Mouse (Mus musculus) liver, embryonic 16.5 days (tissue): Measurements from ENCODE around the gene Dgcr6. TPM values are rescaled to one million over a fixed set of nuclear protein-coding genes. Genes with fewer than 3 reads are reported as not detected.
A peak's percentile ranks its signal among the peaks of the same experiment; 100 is the strongest.

ENCODE experiments used
- ATAC-seq: fragments of 200-750 bp; cut with Nextera tagmentation; 2 replicates; pipeline ENCODE4 v1.8.0; 2017; ENCODE audit warnings: low read depth, mild to moderate bottlenecking, moderate number of reproducible peaks, moderate library complexity
- H3K27ac ChIP-seq: fragments of 300-500 bp; sonication (generic); 2 replicates; pipeline ENCODE4 v1.5.1; 2014; ENCODE audit warnings: mild to moderate bottlenecking, low read length
- H3K27me3 ChIP-seq: fragments of 300-500 bp; sonication (generic); 2 replicates; pipeline ENCODE4 v1.6.1; 2014; ENCODE audit warnings: low read depth, low read length, mixed read lengths; ENCODE audit not compliant: control insufficient read depth, insufficient read depth
- H3K36me3 ChIP-seq: fragments of 300-500 bp; sonication (generic); 2 replicates; pipeline ENCODE4 v1.6.1; 2014; ENCODE audit warnings: mild to moderate bottlenecking; ENCODE audit not compliant: control insufficient read depth, insufficient read depth
- H3K4me1 ChIP-seq: fragments of 300-500 bp; sonication (generic); 2 replicates; pipeline ENCODE4 v1.6.1; 2014; ENCODE audit warnings: low read depth, low read length, mixed read lengths; ENCODE audit not compliant: control insufficient read depth
- H3K4me2 ChIP-seq: fragments of 300-500 bp; sonication (generic); 2 replicates; pipeline ENCODE4 v1.6.1; 2014; ENCODE audit warnings: low read depth, low read length, mixed read lengths
- H3K4me3 ChIP-seq: fragments of 300-500 bp; sonication (generic); 2 replicates; pipeline ENCODE4 v1.5.1; 2014; ENCODE audit warnings: low read depth, mild to moderate bottlenecking, low read length
- H3K9ac ChIP-seq: fragments of 300-500 bp; sonication (generic); 2 replicates; pipeline ENCODE4 v1.6.1; 2014; ENCODE audit warnings: low read depth, low read length
- H3K9me3 ChIP-seq: fragments of 300-500 bp; sonication (generic); replicated peaks from 2 replicates; pipeline ENCODE4 v1.6.1; 2016; ENCODE audit warnings: low read length; ENCODE audit not compliant: control insufficient read depth
- WGBS: fragments of 180-500 bp; shearing (Covaris S2); extraction: QIAGEN DNeasy Blood & Tissue Kit; methylation state at CpG from one replicate; pipeline ENCODE4 v1.1.7; 2014; ENCODE audit not compliant: insufficient replicate concordance; 5-methylcytosine and 5-hydroxymethylcytosine counted together
- polyA plus RNA-seq: library from polyadenylated mRNA; unstranded; fragments of >200 nt; fragmentation: Nextera tagmentation; extraction: Ambion mirVana; gene quantifications from 2 replicates; pipeline ENCODE4 v1.2.1, GENCODE M21; 2015

The Dgcr6 gene
- polyA plus RNA-seq, 1 experiment from 2014 or later: 17.1 TPM

DNA sequence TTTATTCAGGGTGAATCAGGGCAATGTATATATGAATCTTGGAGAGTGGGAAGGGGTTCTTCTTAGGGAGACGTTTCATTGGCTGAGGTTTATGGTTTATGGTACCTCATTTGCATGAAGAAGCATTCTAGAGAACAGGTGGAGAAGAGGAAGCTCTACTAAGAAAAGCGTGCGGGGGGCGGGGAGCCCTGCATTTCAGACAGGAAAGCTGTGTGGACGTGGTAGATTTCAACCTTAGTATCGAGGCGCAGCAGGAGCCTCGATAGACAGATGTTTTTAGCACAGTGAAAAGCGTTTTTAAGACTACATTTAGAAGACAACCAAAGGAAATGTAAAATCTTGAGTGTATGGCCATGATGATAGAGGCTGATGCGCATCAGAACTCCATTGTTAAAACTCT, 6.6 kb downstream of the Dgcr6 start:
- no peaks in the 10 kb centered on the region for H3K9me3 ChIP-seq
- H3K36me3 ChIP-seq: no peaks in the 10 kb centered on the region
- 24% methylated on average over 10 of the region's 10 CpGs for WGBS
- H3K27ac ChIP-seq: no peak overlapping the region
- no peak for ATAC-seq
- no peak overlapping the region for H3K4me3 ChIP-seq
- H3K9ac ChIP-seq: no peak overlapping the region
- H3K4me2 ChIP-seq: no peak overlapping the region
- no peaks in the 10 kb centered on the region; the same call in 1 of the 2 replicates for H3K4me1 ChIP-seq
- no peaks in the 10 kb centered on the region for H3K27me3 ChIP-seq

DNA sequence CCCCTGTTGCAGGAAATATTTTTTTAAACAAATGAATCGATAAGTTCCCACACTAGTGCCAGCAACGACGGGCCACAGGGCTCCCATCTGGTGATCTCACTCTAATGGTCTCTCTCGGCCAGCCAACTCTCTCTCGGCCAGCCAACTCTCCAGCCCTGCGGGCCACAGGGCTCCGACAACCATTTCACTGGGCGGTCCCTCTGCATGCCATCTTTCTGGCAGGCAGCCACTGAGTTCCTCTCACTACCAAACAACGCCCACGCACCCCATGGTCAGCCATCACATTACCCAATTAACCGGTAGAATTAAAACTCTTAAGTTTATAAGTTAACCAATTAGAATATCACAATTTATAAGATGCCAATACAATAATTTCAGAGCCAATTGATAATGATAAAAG, 8.5 kb downstream of the Dgcr6 start:
- WGBS: 67% methylated on average over 11 of the region's 11 CpGs
- Histone ChIP-seq H3K4me3 (no peak overlapping the region), H3K27ac (no peak overlapping the region), H3K9ac (no peak overlapping the region), H3K4me1 (peaks cover 3% of the 10 kb centered on the region; the same call in 1 of the 2 replicates), H3K9me3 (no peaks in the 10 kb centered on the region), H3K36me3 (no peaks in the 10 kb centered on the region), H3K4me2 (no peak overlapping the region), H3K27me3 (no peaks in the 10 kb centered on the region)
- ATAC-seq: no peak

DNA sequence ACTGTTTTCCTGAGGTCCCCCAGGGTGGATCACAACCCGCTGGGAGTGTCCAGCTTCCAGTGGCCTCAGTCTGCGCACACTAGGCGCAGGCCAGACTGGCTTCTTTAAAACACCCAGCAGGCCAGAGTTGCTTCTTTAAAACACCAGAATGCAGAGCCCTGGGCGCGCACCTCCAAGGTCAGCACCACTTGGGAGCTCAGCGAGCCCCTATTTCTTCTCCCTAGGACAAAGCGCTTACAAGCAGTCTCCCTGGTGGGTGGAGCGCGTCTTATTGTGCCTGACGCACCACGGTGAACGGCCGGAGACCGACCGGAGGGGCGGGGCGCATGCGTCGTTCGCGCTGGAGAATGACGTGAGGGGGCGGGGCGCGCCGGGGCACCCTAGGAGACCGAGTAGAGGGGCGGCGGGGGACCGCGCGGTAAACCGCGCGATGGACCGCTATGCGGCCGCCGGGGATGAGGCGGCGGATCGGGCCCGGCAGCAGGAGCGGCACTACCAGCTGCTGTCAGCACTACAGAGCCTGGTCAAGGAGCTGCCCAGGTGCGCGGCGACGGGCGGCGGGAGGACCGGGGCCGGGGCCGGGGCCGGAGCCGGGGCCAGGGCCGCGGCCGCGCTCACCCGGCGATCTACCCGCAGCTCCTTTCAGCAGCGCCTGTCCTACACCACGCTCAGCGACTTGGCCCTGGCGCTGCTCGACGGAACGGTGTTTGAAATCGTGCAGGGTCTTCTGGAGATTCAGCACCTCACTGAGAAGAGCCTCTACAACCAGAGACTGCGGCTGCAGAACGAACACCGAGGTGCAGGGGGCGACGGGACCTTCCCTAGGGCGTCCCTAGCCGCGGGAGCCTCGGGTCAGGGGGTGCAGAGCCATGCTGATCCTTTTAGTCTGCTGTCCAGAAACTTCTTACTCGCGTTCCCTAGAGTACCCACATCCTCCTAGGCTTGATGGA, 13.7 kb downstream of the Dgcr6 start:
- under 1% methylated on average over 69 of the region's 81 CpGs for WGBS
- Histone ChIP-seq H3K36me3 (no peaks in the 10 kb centered on the region), H3K9ac (peak overlapping the region; percentile 75), H3K9me3 (no peaks in the 10 kb centered on the region), H3K4me2 (peak overlapping the region; percentile 68), H3K4me3 (peak overlapping the region; percentile 74), H3K27ac (no peak overlapping the region), H3K4me1 (peaks cover 9% of the 10 kb centered on the region), H3K27me3 (no peaks in the 10 kb centered on the region)
- peak; percentile 95 for ATAC-seq

DNA sequence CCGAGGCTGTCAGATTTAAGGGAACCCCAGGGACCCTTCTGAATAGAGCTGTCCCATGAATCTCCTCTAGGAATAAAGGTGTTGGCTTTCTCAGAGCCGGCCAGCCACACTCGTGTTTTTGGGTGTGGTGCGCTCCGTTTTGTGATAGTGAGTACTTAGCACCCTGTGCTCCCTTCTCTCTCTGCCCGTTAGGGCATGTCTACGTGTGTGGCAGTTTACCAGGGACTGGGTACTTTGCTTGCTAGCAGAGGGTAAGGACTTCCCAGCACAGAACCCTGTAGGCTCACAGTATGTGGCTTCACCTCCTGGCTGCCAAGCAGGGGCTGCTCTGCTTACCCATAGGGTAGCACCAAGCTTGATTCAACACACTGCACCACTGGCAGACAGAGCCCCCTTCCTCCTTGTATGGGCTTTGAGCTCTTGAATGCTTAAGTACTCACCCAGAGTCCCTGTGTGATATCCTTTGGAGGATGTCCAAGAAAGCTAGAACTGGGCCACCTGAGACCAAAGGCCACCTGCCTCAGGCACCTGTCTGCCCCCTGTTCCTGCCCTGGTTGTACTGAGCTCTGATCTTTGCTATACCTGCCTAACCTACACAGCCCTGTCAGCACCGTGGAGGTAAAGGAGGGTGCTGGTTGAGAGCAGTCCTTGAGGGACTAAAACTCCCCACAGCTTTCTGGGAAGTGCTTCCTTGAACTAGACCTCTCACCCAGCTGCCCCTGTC, 16.2 kb downstream of the Dgcr6 start:
- WGBS: 64% methylated on average over 8 of the region's 8 CpGs
- Histone ChIP-seq H3K4me1 (peaks cover 9% of the 10 kb centered on the region), H3K27me3 (no peaks in the 10 kb centered on the region), H3K36me3 (no peaks in the 10 kb centered on the region), H3K4me2 (no peak overlapping the region), H3K27ac (no peak overlapping the region), H3K4me3 (no peak overlapping the region), H3K9ac (no peak overlapping the region), H3K9me3 (no peaks in the 10 kb centered on the region)
- ATAC-seq: no peak

DNA sequence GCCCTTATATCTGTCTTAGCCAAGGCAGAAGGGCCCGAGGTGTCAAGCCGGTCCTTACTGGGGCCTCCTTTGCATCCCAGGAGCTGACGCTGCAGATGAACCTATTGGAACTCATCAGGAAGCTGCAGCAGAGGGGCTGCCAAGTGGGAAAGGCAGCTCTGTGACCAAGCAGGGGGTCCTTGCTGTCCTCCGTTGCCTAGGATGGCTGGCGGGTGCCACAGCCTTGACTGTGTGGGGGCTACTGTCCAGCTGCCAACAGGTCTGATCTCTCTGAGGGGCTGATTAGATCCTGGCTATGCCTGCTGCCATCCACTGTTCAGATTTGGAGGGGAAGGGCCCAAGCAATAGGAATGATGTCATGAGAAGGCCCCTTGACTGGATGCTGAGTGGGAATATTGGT, 18.1 kb downstream of the Dgcr6 start:
- Histone ChIP-seq H3K27me3 (no peaks in the 10 kb centered on the region), H3K36me3 (no peaks in the 10 kb centered on the region), H3K4me2 (no peak overlapping the region), H3K27ac (no peak overlapping the region), H3K9me3 (no peaks in the 10 kb centered on the region), H3K4me3 (no peak overlapping the region), H3K4me1 (peaks cover 7% of the 10 kb centered on the region), H3K9ac (no peak overlapping the region)
- no peak for ATAC-seq
- WGBS: 73% methylated on average over 5 of the region's 5 CpGs

DNA sequence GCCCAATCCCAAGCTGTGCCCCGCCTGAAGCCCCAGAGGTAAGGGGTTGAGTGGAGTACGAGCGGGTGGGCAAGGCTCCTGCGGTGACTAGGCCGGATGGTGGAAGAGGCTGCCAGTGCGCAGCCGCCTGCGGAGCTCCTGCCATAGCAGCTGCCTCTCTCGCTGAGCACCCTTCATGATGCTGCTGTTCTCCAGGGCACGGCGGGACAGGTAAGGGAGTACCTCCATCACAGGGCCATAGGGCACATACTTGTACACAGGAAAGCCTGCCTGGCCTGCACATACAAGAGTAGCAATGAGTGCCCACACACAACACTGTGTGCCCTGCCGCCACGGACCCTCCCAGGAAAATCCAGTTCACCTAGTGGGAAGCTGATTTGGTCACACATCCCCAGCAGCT, 19.4 kb downstream of the Dgcr6 start:
- ATAC-seq: no peak
- Histone ChIP-seq H3K36me3 (no peaks in the 10 kb centered on the region), H3K4me3 (no peak overlapping the region), H3K9ac (no peak overlapping the region), H3K4me1 (peaks cover 1% of the 10 kb centered on the region), H3K27me3 (no peaks in the 10 kb centered on the region), H3K27ac (no peak overlapping the region), H3K4me2 (no peak overlapping the region), H3K9me3 (no peaks in the 10 kb centered on the region)
- 82% methylated on average over 13 of the region's 13 CpGs for WGBS

DNA sequence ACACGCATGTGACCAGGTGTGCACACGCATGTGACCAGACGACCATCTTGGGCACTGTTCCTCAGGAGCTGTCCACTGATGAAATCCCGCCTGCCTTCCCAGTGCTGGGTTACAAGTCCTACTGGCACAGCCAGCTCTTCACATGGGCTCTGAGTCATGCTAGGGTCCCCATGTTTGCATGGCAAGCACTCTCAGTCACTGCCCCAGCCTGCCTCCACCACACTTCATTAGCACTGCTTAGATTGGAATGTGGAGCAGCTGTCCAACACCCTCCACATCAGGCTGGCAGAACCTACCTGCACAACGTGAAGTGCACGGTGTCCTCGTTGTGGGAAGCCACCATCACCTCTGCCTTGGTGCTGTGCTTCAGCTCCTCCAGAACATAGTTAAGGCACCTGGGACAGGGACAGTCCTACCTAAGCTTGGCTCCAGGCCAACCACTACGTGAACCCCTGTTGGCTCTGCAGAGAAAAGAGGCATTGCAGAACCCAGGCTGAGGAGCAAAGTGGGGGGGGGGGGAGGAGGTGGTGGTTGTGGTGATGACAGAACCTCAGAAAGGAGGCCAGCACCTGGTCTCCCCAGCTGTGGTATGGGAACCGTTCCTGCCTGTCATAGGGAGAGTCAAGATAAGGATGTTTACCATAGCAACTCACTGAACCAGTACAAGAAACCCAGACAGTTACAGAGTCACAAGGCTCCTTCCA, 20.8 kb downstream of the Dgcr6 start:
- Histone ChIP-seq H3K4me2 (no peak overlapping the region), H3K9ac (no peak overlapping the region), H3K4me3 (no peak overlapping the region), H3K4me1 (no peaks in the 10 kb centered on the region), H3K9me3 (no peaks in the 10 kb centered on the region), H3K27me3 (no peaks in the 10 kb centered on the region), H3K36me3 (no peaks in the 10 kb centered on the region), H3K27ac (no peak overlapping the region)
- WGBS: 59% methylated on average over 9 of the region's 9 CpGs
- no peak for ATAC-seq

DNA sequence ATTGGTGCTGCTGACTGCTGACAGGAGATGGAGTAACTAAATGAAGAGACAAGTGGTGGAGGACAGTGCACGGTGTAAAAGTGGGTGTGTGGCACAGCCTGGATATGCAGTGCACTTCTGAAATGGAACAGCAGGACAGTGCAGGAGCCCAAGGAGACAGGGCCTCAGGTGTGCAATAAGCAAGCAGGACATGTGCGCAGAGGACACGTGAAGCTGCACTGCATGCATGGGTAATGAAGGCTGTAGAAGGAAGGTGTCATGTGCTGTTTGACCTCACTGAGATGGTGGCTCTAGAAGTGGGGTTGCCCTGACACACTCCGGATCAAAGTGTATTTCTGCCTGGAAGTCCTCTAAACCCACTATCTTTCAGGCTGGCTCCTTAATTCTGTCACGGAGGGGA, 22.0 kb downstream of the Dgcr6 start:
- H3K27ac ChIP-seq: no peak overlapping the region
- H3K36me3 ChIP-seq: no peaks in the 10 kb centered on the region
- no peak for ATAC-seq

More for the DNA sequence above, 22.0 kb downstream of the Dgcr6 start:
- H3K27me3 ChIP-seq: no peaks in the 10 kb centered on the region
- H3K9me3 ChIP-seq: no peaks in the 10 kb centered on the region
- 70% methylated on average over 5 of the region's 5 CpGs for WGBS
- H3K9ac ChIP-seq: no peak overlapping the region
- no peak overlapping the region for H3K4me2 ChIP-seq
- no peak overlapping the region for H3K4me3 ChIP-seq
- H3K4me1 ChIP-seq: no peaks in the 10 kb centered on the region
